Mouse (Mus musculus) T-helper 17 cell (primary cell): ENCODE data around the gene Gm28827.
"Not testable (repeated sequence)": the region's sequence is repeated elsewhere in the genome, so short reads cannot be mapped to it uniquely, and the experiment has no call there.

ENCODE experiments used
- in situ Hi-C, 2 experiments: fragments of 300-600 bp; cut with MboI, MseI; formaldehyde crosslinking; loops; 1 replicate in 1 of 2; 2 replicates in 1 of 2; pipeline ENCODE4 v1.15.1; 2025; ENCODE audit warnings: high pct_unique_total_duplicates in 2 of 2

The Gm28827 gene

GRCm38 (mm10) chrY:83030647-83031046, at the start of gene Gm28827:
Gm28827 (plus strand) TSS chrY:83030947.
- in situ Hi-C loops = not testable (repeated sequence)
